Mouse (Mus musculus) lung, postnatal 0 days (tissue): ENCODE results near the gene Gm6096. TPM values are rescaled to one million over a fixed set of nuclear protein-coding genes. Genes with fewer than 3 reads are reported as not detected.

Source experiments
- ATAC-seq: fragments of 200-750 bp; cut with Nextera tagmentation; 2 replicates; pipeline ENCODE4 v1.8.0; 2017; ENCODE audit warnings: moderate library complexity
- DNase-seq: peaks from one replicate; pipeline ENCODE4 v3.0.0-alpha.2; 2016; ENCODE audit warnings: low spot score
- H3K27ac ChIP-seq: fragments of 300-500 bp; sonication (generic); 2 replicates; pipeline ENCODE4 v1.5.1; 2014; ENCODE audit warnings: antibody characterized with exemption, mild to moderate bottlenecking, low read length, mixed read lengths
- H3K27me3 ChIP-seq: fragments of 300-500 bp; sonication (generic); replicated peaks from 2 replicates; pipeline ENCODE4 v1.6.1; 2014; ENCODE audit warnings: low read length, mixed read lengths; ENCODE audit not compliant: insufficient read depth
- H3K36me3 ChIP-seq: fragments of 300-500 bp; sonication (generic); 2 replicates; pipeline ENCODE4 v1.6.1; 2014; ENCODE audit warnings: low read length, mixed read lengths; ENCODE audit not compliant: insufficient read depth
- H3K4me1 ChIP-seq: fragments of 300-500 bp; sonication (generic); 2 replicates; pipeline ENCODE4 v1.6.1; 2014; ENCODE audit warnings: antibody characterized with exemption, low read depth, low read length, mixed read lengths; ENCODE audit not compliant: insufficient read depth
- H3K4me2 ChIP-seq: fragments of 300-500 bp; sonication (generic); replicated peaks from 2 replicates; pipeline ENCODE4 v1.6.1; 2014; ENCODE audit warnings: low read depth, mild to moderate bottlenecking, low read length, moderate library complexity, mixed read lengths
- H3K4me3 ChIP-seq: fragments of 300-500 bp; sonication (generic); 2 replicates; pipeline ENCODE4 v1.5.1; 2014; ENCODE audit warnings: low read depth, low read length
- H3K9ac ChIP-seq: fragments of 300-500 bp; sonication (generic); replicated peaks from 2 replicates; pipeline ENCODE4 v1.6.1; 2014; ENCODE audit warnings: low read depth, mild to moderate bottlenecking
- H3K9me3 ChIP-seq: fragments of 300-500 bp; sonication (generic); 2 replicates; pipeline ENCODE4 v1.6.1; 2016; ENCODE audit warnings: low read length, mixed read lengths
- CTCF ChIP-seq: IDR thresholded peaks from 2 replicates; pipeline ENCODE4 v1.5.1; 2016; ENCODE audit warnings: antibody characterized with exemption, mild to moderate bottlenecking
- EP300 ChIP-seq: IDR thresholded peaks from 2 replicates; pipeline ENCODE4 v1.6.1; 2016; ENCODE audit warnings: antibody characterized with exemption, mild to moderate bottlenecking, control low read depth
- WGBS: fragments of 180-500 bp; shearing (Covaris S2); extraction: QIAGEN DNeasy Blood & Tissue Kit; methylation state at CpG from one replicate; pipeline ENCODE4 v1.1.7; 2014; 5-methylcytosine and 5-hydroxymethylcytosine counted together
- polyA plus RNA-seq: library from polyadenylated mRNA; unstranded; fragments of >200 nt; fragmentation: Nextera tagmentation; extraction: Ambion mirVana; gene quantifications from 2 replicates; pipeline ENCODE4 v1.2.1, GENCODE M21; 2015

Gm6096 gene
- polyA plus RNA-seq, 1 experiment from 2014 or later = not detected

GRCm38 (mm10) chr7:34232785-34233725 is 17.8 kb upstream of the Gm6096 start:
- DNase-seq (no peak), ATAC-seq (no peak)
- Histone ChIP-seq H3K4me1 (peaks cover 17% of the 10 kb centered on the region; the same call in 1 of the 2 replicates), H3K27ac (peak overlapping the region; percentile 89), H3K4me3 (peak overlapping the region; percentile 44), H3K9ac (peak overlapping the region; percentile 48), H3K4me2 (peak overlapping the region; percentile 71), H3K9me3 (no peaks in the 10 kb centered on the region), H3K27me3 (no peaks in the 10 kb centered on the region), H3K36me3 (peaks cover 3% of the 10 kb centered on the region)
- no peak for TF ChIP-seq CTCF
- no peak for TF ChIP-seq EP300
- WGBS = 38% methylated on average over 7 of the region's 7 CpGs

- peak; percentile 88 for ATAC-seq
- H3K27ac ChIP-seq = peak overlapping the region; percentile 89
- TF ChIP-seq EP300 (no peak), CTCF (no peak; the same call in 1 of the 2 replicates)
- no peaks in the 10 kb centered on the region for H3K27me3 ChIP-seq
- H3K4me2 ChIP-seq = peak overlapping the region; percentile 71
- peak; percentile 96 for DNase-seq
- H3K4me3 ChIP-seq = peak overlapping the region; percentile 44
- 3% methylated on average over 39 of the region's 46 CpGs for WGBS
- H3K4me1 ChIP-seq = peaks cover 17% of the 10 kb centered on the region; the same call in 1 of the 2 replicates
- peak overlapping the region; percentile 48 for H3K9ac ChIP-seq
- H3K9me3 ChIP-seq = no peaks in the 10 kb centered on the region
- H3K36me3 ChIP-seq = peaks cover 12% of the 10 kb centered on the region
Measured at GRCm38 (mm10) chr7:34233909-34234609, 16.8 kb upstream of the Gm6096 start.

- Histone ChIP-seq H3K4me1 (peaks cover 12% of the 10 kb centered on the region; the same call in 1 of the 2 replicates), H3K4me2 (peak overlapping the region; percentile 71), H3K9me3 (no peaks in the 10 kb centered on the region), H3K27me3 (no peaks in the 10 kb centered on the region), H3K27ac (peak overlapping the region; percentile 89), H3K4me3 (peak overlapping the region; percentile 44), H3K9ac (no peak overlapping the region; the same call in 1 of the 2 replicates), H3K36me3 (peaks cover 20% of the 10 kb centered on the region)
- under 1% methylated on average over 17 of the region's 17 CpGs for WGBS
- DNase-seq = peak; percentile 44
- no peak for ATAC-seq
- TF ChIP-seq CTCF = 0 out of 2 replicates have a peak, but pooled peaks have one; percentile 1
- TF ChIP-seq EP300 = no peak
Measured at GRCm38 (mm10) chr7:34234610-34235561, 16.0 kb upstream of the Gm6096 start.

- 75% methylated on average over 5 of the region's 5 CpGs for WGBS
- H3K4me3 ChIP-seq = no peak overlapping the region
- H3K27me3 ChIP-seq = no peaks in the 10 kb centered on the region
- no peak overlapping the region for H3K27ac ChIP-seq
- TF ChIP-seq CTCF (no peak), EP300 (no peak)
- peaks cover 10% of the 10 kb centered on the region; the same call in 1 of the 2 replicates for H3K4me1 ChIP-seq
- H3K9me3 ChIP-seq = no peaks in the 10 kb centered on the region
- H3K36me3 ChIP-seq = peaks cover 26% of the 10 kb centered on the region
- no peak overlapping the region for H3K4me2 ChIP-seq
- H3K9ac ChIP-seq = no peak overlapping the region
- ATAC-seq (no peak), DNase-seq (no peak)
Measured at GRCm38 (mm10) chr7:34235602-34236001, 15.2 kb upstream of the Gm6096 start.

- Histone ChIP-seq H3K9me3 (no peaks in the 10 kb centered on the region), H3K27ac (no peak overlapping the region), H3K4me2 (no peak overlapping the region), H3K4me3 (no peak overlapping the region), H3K27me3 (no peaks in the 10 kb centered on the region), H3K4me1 (peaks cover 9% of the 10 kb centered on the region; the same call in 1 of the 2 replicates), H3K36me3 (peaks cover 47% of the 10 kb centered on the region), H3K9ac (no peak overlapping the region)
- 92% methylated on average over 5 of the region's 5 CpGs for WGBS
- TF ChIP-seq EP300 (no peak), CTCF (no peak)
- ATAC-seq (no peak), DNase-seq (no peak)
Measured at GRCm38 (mm10) chr7:34238086-34238485, 12.8 kb upstream of the Gm6096 start.
